Mouse (Mus musculus) CH12.LX (cell line): Measurements from ENCODE around the gene Pcca. TPM values are rescaled to one million over a fixed set of nuclear protein-coding genes. Genes with fewer than 3 reads are reported as not detected.

ENCODE experiments used
- DNase-seq: peaks from one replicate; pipeline ENCODE4 v3.0.0-alpha.2; 2013; ENCODE audit errors: extremely low read depth
- H3K27ac ChIP-seq: 2 replicates; pipeline ENCODE4 v1.5.1; 2012; ENCODE audit warnings: low read depth, mild to moderate bottlenecking, control low read depth, moderate library complexity; ENCODE audit not compliant: insufficient read depth
- H3K27me3 ChIP-seq: replicated peaks from 2 replicates; pipeline ENCODE3; 2012; ENCODE audit warnings: inconsistent platforms
- H3K36me3 ChIP-seq, 2 experiments: replicated peaks in 1 of 2; 2 replicates each; pipeline versions ENCODE3 to v1.6.1; 2012; ENCODE audit warnings: inconsistent platforms in 1 of 2, low read length in 1 of 2, mild to moderate bottlenecking in 1 of 2, mixed read lengths in 1 of 2, moderate library complexity in 1 of 2; ENCODE audit not compliant: control insufficient read depth in 1 of 2, insufficient read depth in 1 of 2
- H3K4me1 ChIP-seq, 2 experiments: 2 replicates each; pipeline ENCODE4 v1.6.1; 2012; ENCODE audit warnings: inconsistent platforms in 1 of 2, moderate library complexity in 1 of 2; ENCODE audit not compliant: insufficient read depth in 2 of 2, control insufficient read depth in 1 of 2
- H3K4me2 ChIP-seq: 2 replicates; pipeline ENCODE4 v1.6.1; 2012; ENCODE audit warnings: low read depth, mild to moderate bottlenecking, control low read depth; ENCODE audit not compliant: poor library complexity, insufficient read depth, severe bottlenecking
- H3K4me3 ChIP-seq, 3 experiments: fragments of 150-350 bp in 1 of 3; sonication (generic) in 1 of 3; replicated peaks in 1 of 3; 2 replicates each; pipeline versions ENCODE3 to v1.5.1; 2011 to 2012; ENCODE audit warnings: low read depth in 2 of 3, low read length in 2 of 3, mild to moderate bottlenecking in 2 of 3, moderate library complexity in 2 of 3, control low read depth in 1 of 3, improper control_type of control experiment in 1 of 3, inconsistent platforms in 1 of 3, mixed read lengths in 1 of 3; ENCODE audit not compliant: poor library complexity in 1 of 3
- H3K79me2 ChIP-seq: replicated peaks from 2 replicates; pipeline ENCODE4 v1.6.1; 2012; ENCODE audit warnings: mild to moderate bottlenecking, moderate library complexity; ENCODE audit not compliant: control insufficient read depth, poor library complexity, insufficient read depth, severe bottlenecking; ENCODE audit errors: extremely low read depth
- H3K9ac ChIP-seq: 2 replicates; pipeline ENCODE4 v1.6.1; 2012; ENCODE audit warnings: low read depth, mild to moderate bottlenecking, control low read depth, moderate library complexity; ENCODE audit not compliant: insufficient read depth
- H3K9me3 ChIP-seq: replicated peaks from 2 replicates; pipeline ENCODE3; 2012; ENCODE audit warnings: low read length, inconsistent platforms, mixed read lengths
- CHD2 ChIP-seq: IDR thresholded peaks from 2 replicates; pipeline ENCODE4 v1.6.1; 2011; ENCODE audit warnings: low read length, improper control_type of control experiment
- CTCF ChIP-seq, 2 experiments: IDR thresholded peaks in 1 of 2; conservative IDR thresholded peaks in 1 of 2; 2 replicates each; pipeline ENCODE4 v1.5.1; 2011 to 2012; ENCODE audit warnings: low read depth in 2 of 2, low read length in 2 of 2, improper control_type of control experiment in 1 of 2, inconsistent platforms in 1 of 2, mild to moderate bottlenecking in 1 of 2, moderate library complexity in 1 of 2
- ELF1 ChIP-seq: IDR thresholded peaks from 2 replicates; pipeline ENCODE4 v1.6.1; 2014; ENCODE audit warnings: low read depth, mild to moderate bottlenecking, inconsistent platforms, low read length, improper control_type of control experiment
- EP300 ChIP-seq: IDR thresholded peaks from 2 replicates; pipeline ENCODE4 v1.6.1; 2011; ENCODE audit warnings: low read length, improper control_type of control experiment
- ETS1 ChIP-seq: conservative IDR thresholded peaks from 2 replicates; pipeline ENCODE4 v1.6.1; 2012; ENCODE audit warnings: low read depth, mild to moderate bottlenecking, inconsistent platforms, low read length, improper control_type of control experiment, moderate library complexity
- GABPA ChIP-seq: IDR thresholded peaks from 2 replicates; pipeline ENCODE4 v1.6.1; 2012; ENCODE audit warnings: low read depth, low read length, improper control_type of control experiment, inconsistent platforms; ENCODE audit not compliant: insufficient replicate concordance
- HCFC1 ChIP-seq: IDR thresholded peaks from 2 replicates; pipeline ENCODE4 v1.6.1; 2012; ENCODE audit warnings: low read depth, mild to moderate bottlenecking, inconsistent platforms, low read length, improper control_type of control experiment
- IRF4 ChIP-seq: IDR thresholded peaks from 2 replicates; pipeline ENCODE4 v1.6.1; 2014; ENCODE audit warnings: low read depth, mild to moderate bottlenecking, inconsistent platforms, low read length, improper control_type of control experiment
- JUN ChIP-seq: IDR thresholded peaks from 2 replicates; pipeline ENCODE4 v1.6.1; 2011; ENCODE audit warnings: low read depth, mild to moderate bottlenecking, low read length, improper control_type of control experiment, moderate library complexity; ENCODE audit not compliant: insufficient read depth
- JUND ChIP-seq: conservative IDR thresholded peaks from 2 replicates; pipeline ENCODE4 v1.6.1; 2011; ENCODE audit warnings: low read depth, low read length, improper control_type of control experiment
- KAT2A ChIP-seq: IDR thresholded peaks from 2 replicates; pipeline ENCODE4 v1.6.1; 2012; ENCODE audit warnings: low read length, improper control_type of control experiment, inconsistent platforms; ENCODE audit not compliant: insufficient replicate concordance
- MAFK ChIP-seq: IDR thresholded peaks from 2 replicates; pipeline ENCODE4 v1.6.1; 2011; ENCODE audit warnings: low read length, improper control_type of control experiment; ENCODE audit not compliant: insufficient replicate concordance
- MEF2A ChIP-seq: IDR thresholded peaks from 2 replicates; pipeline ENCODE4 v1.6.1; 2014; ENCODE audit warnings: low read depth, mild to moderate bottlenecking, inconsistent platforms, low read length, improper control_type of control experiment, borderline replicate concordance
- MXI1 ChIP-seq: IDR thresholded peaks from 2 replicates; pipeline ENCODE4 v1.6.1; 2011; ENCODE audit warnings: mild to moderate bottlenecking, low read depth, low read length, improper control_type of control experiment
- MYC ChIP-seq: IDR thresholded peaks from 2 replicates; pipeline ENCODE4 v1.6.1; 2011; ENCODE audit warnings: low read depth, mild to moderate bottlenecking, improper control_type of control experiment, low read length
- NELFE ChIP-seq: IDR thresholded peaks from 2 replicates; pipeline ENCODE4 v1.6.1; 2011; ENCODE audit warnings: low read depth, low read length, improper control_type of control experiment
- NRF1 ChIP-seq: IDR thresholded peaks from 2 replicates; pipeline ENCODE4 v1.6.1; 2014; ENCODE audit warnings: low read depth, mild to moderate bottlenecking, inconsistent platforms, low read length, improper control_type of control experiment, moderate library complexity
- PAX5 ChIP-seq: IDR thresholded peaks from 2 replicates; pipeline ENCODE4 v1.6.1; 2012; ENCODE audit warnings: low read length, inconsistent platforms, mixed read lengths
- POLR2AphosphoS2 ChIP-seq: IDR thresholded peaks from 2 replicates; pipeline ENCODE4 v1.6.1; 2011; ENCODE audit warnings: low read depth, low read length, improper control_type of control experiment
- RAD21 ChIP-seq: IDR thresholded peaks from 2 replicates; pipeline ENCODE4 v1.6.1; 2011; ENCODE audit warnings: low read depth, mild to moderate bottlenecking, low read length, improper control_type of control experiment, moderate library complexity
- SIN3A ChIP-seq: IDR thresholded peaks from 2 replicates; pipeline ENCODE4 v1.6.1; 2012; ENCODE audit warnings: low read length, improper control_type of control experiment, inconsistent platforms
- TBP ChIP-seq: conservative IDR thresholded peaks from 2 replicates; pipeline ENCODE4 v1.6.1; 2011; ENCODE audit warnings: low read depth, low read length, improper control_type of control experiment
- TCF12 ChIP-seq: IDR thresholded peaks from 2 replicates; pipeline ENCODE4 v1.6.1; 2014; ENCODE audit warnings: low read depth, mild to moderate bottlenecking, inconsistent platforms, low read length, improper control_type of control experiment
- USF1 ChIP-seq: IDR thresholded peaks from 2 replicates; pipeline ENCODE4 v1.6.1; 2014; ENCODE audit warnings: low read depth, mild to moderate bottlenecking, inconsistent platforms, low read length, improper control_type of control experiment
- USF2 ChIP-seq: conservative IDR thresholded peaks from 2 replicates; pipeline ENCODE4 v1.6.1; 2011; ENCODE audit warnings: low read depth, low read length, improper control_type of control experiment
- ZKSCAN1 ChIP-seq: IDR thresholded peaks from 2 replicates; pipeline ENCODE4 v1.6.1; 2012; ENCODE audit warnings: low read depth, inconsistent platforms, low read length, improper control_type of control experiment, borderline replicate concordance
- ZNF384 ChIP-seq: IDR thresholded peaks from 2 replicates; pipeline ENCODE4 v1.6.1; 2012; ENCODE audit warnings: low read depth, low read length, improper control_type of control experiment, inconsistent platforms
- dilution Hi-C: fragments of 300-500 bp; cut with MboI; formaldehyde crosslinking; loops from 2 replicates; pipeline ENCODE4 v1.14.3; 2020; ENCODE audit warnings: low sequenced_read_pairs; ENCODE audit not compliant: extremely low pct_unique_long_range_greater_than_20kb, extremely low pct_ligation_motif_present
- in situ Hi-C: fragments of 300-500 bp; cut with MboI; formaldehyde crosslinking; loops from 3 replicates; pipeline ENCODE4 v1.14.3; 2019; ENCODE audit warnings: low sequenced_read_pairs, low pct_ligation_motif_present, low pct_unique_long_range_greater_than_20kb, mixed read lengths
- polyA plus RNA-seq: library from polyadenylated mRNA; unstranded; fragments of >175 nt; gene quantifications from 2 replicates; pipeline ENCODE4 v1.2.1, GENCODE M21; 2012; ENCODE audit warnings: low read depth; ENCODE audit not compliant: insufficient read length
- total RNA-seq, 2 experiments: library from RNA; depleted of rRNA; stranded (reverse); fragments of 300-350 nt in 1 of 2; fragments of >200 nt in 1 of 2; gene quantifications; 2 replicates each; pipeline ENCODE4 v1.2.3; 2012 to 2014

Gene Pcca
- total and polyA plus RNA-seq, 3 experiments: 11.2 to 39.0 (median 23.8) TPM

- Histone ChIP-seq H3K27me3 (no peaks in the 10 kb centered on the region), H3K9me3 (no peaks in the 10 kb centered on the region), H3K9ac (no peak overlapping the region), H3K36me3 (peaks cover 17 to 65% of the 10 kb centered on the region in 2 experiments), H3K4me1 (no peaks in the 10 kb centered on the region), H3K27ac (no peak overlapping the region), H3K79me2 (no peaks in the 10 kb centered on the region), H3K4me2 (no peak overlapping the region), H3K4me3 (no peak overlapping the region)
- in situ Hi-C loops (no loop called here), dilution Hi-C loops (no loop called here)
- no peak for DNase-seq
- TF ChIP-seq MEF2A: no peak
- no peak; the same call in 1 of the 2 replicates for TF ChIP-seq RAD21
- TF ChIP-seq ELF1: no peak
- 0 out of 4 replicates have a peak, but pooled peaks of 1 of the 2 experiments have one; percentile 9 for TF ChIP-seq CTCF (conservative IDR thresholded peaks at IDR 0.05 in 1 of 2, IDR thresholded peaks at IDR 0.05 in 1 of 2; ENCODE audit: low read depth in 2 of 2, low read length in 2 of 2)
- TF ChIP-seq MYC: no peak
- TF ChIP-seq TCF12: no peak
- no peak for TF ChIP-seq USF1
- no peak for TF ChIP-seq SIN3A
Measured at GRCm38 (mm10) chr14:122902884-122903283, 368.8 kb downstream of the Pcca start.

- in situ Hi-C loops (no loop called here), dilution Hi-C loops (no loop called here)
- H3K4me3 ChIP-seq: no peak overlapping the region
- H3K27me3 ChIP-seq: no peaks in the 10 kb centered on the region
- no peak overlapping the region for H3K27ac ChIP-seq
- no peak overlapping the region for H3K9ac ChIP-seq
- peaks cover 17 to 71% of the 10 kb centered on the region in 2 experiments for H3K36me3 ChIP-seq
- no peaks in the 10 kb centered on the region for H3K4me1 ChIP-seq
- no peaks in the 10 kb centered on the region for H3K9me3 ChIP-seq
- no peak for DNase-seq
- H3K4me2 ChIP-seq: no peak overlapping the region
- H3K79me2 ChIP-seq: 0 out of 2 replicates have a peak, but pooled peaks cover 6% of the 10 kb centered on the region
- no peak for TF ChIP-seq JUND
- TF ChIP-seq GABPA: no peak
- no peak for TF ChIP-seq MEF2A
- no peak for TF ChIP-seq ZKSCAN1
- TF ChIP-seq RAD21: no peak
- no peak for TF ChIP-seq MXI1
- no peak for TF ChIP-seq MAFK
- TF ChIP-seq EP300: no peak
Measured at GRCm38 (mm10) chr14:122903923-122904351, 369.8 kb downstream of the Pcca start.

- dilution Hi-C loops (no loop called here), in situ Hi-C loops (no loop called here)
- DNase-seq: no peak
- TF ChIP-seq HCFC1: no peak
- TF ChIP-seq ZNF384: no peak
- TF ChIP-seq CHD2: no peak
- no peak for TF ChIP-seq MEF2A
- no peak for TF ChIP-seq EP300
- no peak for TF ChIP-seq TBP
- TF ChIP-seq JUN: no peak
- no peak for TF ChIP-seq PAX5
- no peak for TF ChIP-seq RAD21
- no peak for TF ChIP-seq KAT2A
- TF ChIP-seq NRF1: no peak
- TF ChIP-seq IRF4: no peak
- no peak for TF ChIP-seq NELFE
- no peak for TF ChIP-seq USF2
- TF ChIP-seq ETS1: no peak
- TF ChIP-seq TCF12: no peak
- no peak for TF ChIP-seq POLR2AphosphoS2
Measured at GRCm38 (mm10) chr14:122905007-122905406, 370.9 kb downstream of the Pcca start.

More at GRCm38 (mm10) chr14:122905007-122905406, 370.9 kb downstream of the Pcca start:
- peaks cover 17 to 67% of the 10 kb centered on the region in 2 experiments for H3K36me3 ChIP-seq
- H3K9ac ChIP-seq: no peak overlapping the region
- no peak overlapping the region for H3K4me3 ChIP-seq
- H3K4me1 ChIP-seq: no peaks in the 10 kb centered on the region
- H3K27ac ChIP-seq: no peak overlapping the region
- H3K27me3 ChIP-seq: no peaks in the 10 kb centered on the region
- H3K4me2 ChIP-seq: no peak overlapping the region
- H3K9me3 ChIP-seq: no peaks in the 10 kb centered on the region
- 0 out of 2 replicates have a peak, but pooled peaks cover 6% of the 10 kb centered on the region for H3K79me2 ChIP-seq
